In the genomic region with DNA sequence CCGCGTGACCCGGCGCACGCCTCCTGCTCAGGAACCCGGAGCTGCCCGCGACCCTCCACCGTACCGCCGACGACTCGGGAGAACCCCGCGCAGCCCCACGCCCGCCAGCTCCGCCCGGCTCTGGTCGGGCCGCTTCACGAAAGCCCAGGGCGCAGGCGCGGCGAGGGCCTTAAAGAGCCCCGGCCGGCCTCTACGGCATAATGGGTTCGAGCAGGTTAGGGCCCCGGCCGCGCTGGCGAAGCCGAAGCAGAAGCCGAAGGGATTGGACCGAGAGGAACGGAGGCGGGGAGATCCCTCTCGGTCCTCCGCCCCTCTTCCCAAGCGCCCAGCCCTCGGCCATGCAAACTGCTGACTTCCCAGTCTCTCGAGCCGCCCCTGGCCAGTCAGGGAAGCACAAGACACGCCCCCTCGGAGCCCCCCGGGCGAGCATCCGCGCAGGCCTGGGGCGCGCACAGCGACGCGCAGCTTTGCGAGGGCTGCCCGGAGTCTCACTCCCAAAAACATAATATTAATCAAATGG, we compare ENCODE assay signal across 8 mouse cellular contexts. TPM values are rescaled to one million over a fixed set of nuclear protein-coding genes. Genes with fewer than 3 reads are reported as not detected.
DNase-seq lines count a peak whose midpoint lies in the region; ATAC-seq and TF ChIP-seq lines count a peak whose summit lies in the region.

No protein-coding gene starts in this region.

- peak overlapping the region; percentile 88 for H3K27ac ChIP-seq in bone marrow macrophage, adult 2 months (ENCODE audit: insufficient read depth, low read depth, low read length)
- peak overlapping the region; percentile 92 for H3K27ac ChIP-seq in embryonic facial prominence, embryonic 15.5 days (replicated peaks)
- H3K27ac ChIP-seq in limb, embryonic 13.5 days, result peak overlapping the region; percentile 96
- H3K27ac ChIP-seq in midbrain, embryonic 15.5 days, result peak overlapping the region; percentile 92
- H3K27ac ChIP-seq in spleen, adult 2 months (ENCODE audit: insufficient read depth, low read length), result peak overlapping the region; percentile 79

- H3K9me3 ChIP-seq in embryonic facial prominence, embryonic 15.5 days (replicated peaks), result no peaks in the 10 kb centered on the region
- H3K9me3 ChIP-seq in limb, embryonic 13.5 days, result no peaks in the 10 kb centered on the region
- no peaks in the 10 kb centered on the region for H3K9me3 ChIP-seq in midbrain, embryonic 15.5 days

- H3K4me3 ChIP-seq in bone marrow macrophage, adult 2 months (ENCODE audit: insufficient read depth, low read length), result peak overlapping the region; percentile 82
- peak overlapping the region; percentile 82 for H3K4me3 ChIP-seq in embryonic facial prominence, embryonic 15.5 days (replicated peaks)
- H3K4me3 ChIP-seq in limb, embryonic 13.5 days, result peak overlapping the region; percentile 81
- peak overlapping the region; percentile 76 for H3K4me3 ChIP-seq in midbrain, embryonic 15.5 days
- H3K4me3 ChIP-seq in spleen, adult 2 months (ENCODE audit: extremely low read depth, insufficient read depth, insufficient read length), result peak overlapping the region; percentile 83

- H3K4me1 ChIP-seq in bone marrow macrophage, adult 2 months (ENCODE audit: control insufficient read depth, insufficient read depth, low read length), result peaks cover 40% of the 10 kb centered on the region
- H3K4me1 ChIP-seq in embryonic facial prominence, embryonic 15.5 days, result peaks cover 7% of the 10 kb centered on the region
- peaks cover 17% of the 10 kb centered on the region for H3K4me1 ChIP-seq in limb, embryonic 13.5 days
- H3K4me1 ChIP-seq in midbrain, embryonic 15.5 days, result peaks cover 15% of the 10 kb centered on the region
- peaks cover 7% of the 10 kb centered on the region for H3K4me1 ChIP-seq in spleen, adult 2 months (ENCODE audit: control insufficient read depth, insufficient read depth, insufficient read length)

- peak; percentile 69 to 77 for DNase-seq in B cell, adult 2 months
- peak; percentile 93 to 95 for DNase-seq in heart, adult 9 months (ENCODE audit: low spot score in 2 of 2)
- peak; percentile 97 for DNase-seq in kidney, adult 9 months
- DNase-seq in spleen, adult 2 months (ENCODE audit: low read depth in 1 of 2, low spot score in 2 of 2), result peak; percentile 14 to 74

- TF ChIP-seq POLR2A in bone marrow macrophage, adult 2 months (IDR thresholded peaks at IDR 0.05; ENCODE audit: borderline replicate concordance, low read depth, low read length), result 0 out of 2 replicates have a peak, but pooled peaks have one; percentile 48
- no peak for TF ChIP-seq POLR2A in spleen, adult 2 months (IDR thresholded peaks at IDR 0.05; ENCODE audit: low read depth, low read length)

- TF ChIP-seq CTCF in bone marrow macrophage, adult 2 months (IDR thresholded peaks at IDR 0.05; ENCODE audit: low read depth, low read length), result no peak
- no peak for TF ChIP-seq CTCF in spleen, adult 2 months (IDR thresholded peaks at IDR 0.05; ENCODE audit: extremely low read depth, insufficient read depth, insufficient read length, insufficient replicate concordance)

- H3K36me3 ChIP-seq in embryonic facial prominence, embryonic 15.5 days, result no peaks in the 10 kb centered on the region
- H3K36me3 ChIP-seq in limb, embryonic 13.5 days, result no peaks in the 10 kb centered on the region
- no peaks in the 10 kb centered on the region for H3K36me3 ChIP-seq in midbrain, embryonic 15.5 days (replicated peaks)
- H3K36me3 ChIP-seq in spleen, adult 2 months (ENCODE audit: control insufficient read depth, insufficient read depth, low read length), result no peaks in the 10 kb centered on the region

- H3K4me2 ChIP-seq in embryonic facial prominence, embryonic 15.5 days (replicated peaks), result peak overlapping the region; percentile 53
- H3K4me2 ChIP-seq in limb, embryonic 13.5 days (replicated peaks), result peak overlapping the region; percentile 66
- peak overlapping the region; percentile 74 for H3K4me2 ChIP-seq in midbrain, embryonic 15.5 days

- peak; percentile 97 for ATAC-seq in embryonic facial prominence, embryonic 15.5 days (ENCODE audit: insufficient number of reproducible peaks, low FRiP score, low TSS enrichment, low read depth)
- ATAC-seq in limb, embryonic 13.5 days (ENCODE audit: low FRiP score, low read depth), result peak; percentile 99
- ATAC-seq in midbrain, embryonic 15.5 days (replicated peaks), result peak; percentile 99

- WGBS in embryonic facial prominence, embryonic 15.5 days, result 3% methylated on average over 56 of the region's 58 CpGs
- under 1% methylated on average over 58 of the region's 58 CpGs for WGBS in limb, embryonic 13.5 days
- WGBS in midbrain, embryonic 15.5 days, result 0% methylated on average over 57 of the region's 58 CpGs
- under 1% methylated on average over 58 of the region's 58 CpGs for WGBS in spleen, adult 2 months

- no peaks in the 10 kb centered on the region for H3K27me3 ChIP-seq in embryonic facial prominence, embryonic 15.5 days
- no peaks in the 10 kb centered on the region for H3K27me3 ChIP-seq in limb, embryonic 13.5 days
- H3K27me3 ChIP-seq in midbrain, embryonic 15.5 days (replicated peaks), result 0 out of 2 replicates have a peak, but pooled peaks cover 3% of the 10 kb centered on the region
- H3K27me3 ChIP-seq in spleen, adult 2 months (ENCODE audit: control insufficient read depth, insufficient read depth, low read length), result 0 out of 2 replicates have a peak, but pooled peaks cover 3% of the 10 kb centered on the region

- H3K9ac ChIP-seq in embryonic facial prominence, embryonic 15.5 days, result peak overlapping the region; percentile 80
- peak overlapping the region; percentile 93 for H3K9ac ChIP-seq in limb, embryonic 13.5 days
- H3K9ac ChIP-seq in midbrain, embryonic 15.5 days, result peak overlapping the region; percentile 71

RNA-seq across cellular contexts. Expression of a gene that starts 5.9 kb away (rescaled TPM):
- 30.7 and 34.6 TPM in 2 replicates for polyA plus RNA-seq in bone marrow macrophage, adult 2 months (2012; ENCODE audit: insufficient read depth, insufficient read length, missing spikeins)
- 64.0 and 65.1 TPM in 2 replicates for polyA plus RNA-seq in embryonic facial prominence, embryonic 15.5 days (2015; fragmentation: Nextera tagmentation; extraction: Ambion mirVana)
- polyA plus RNA-seq in limb, embryonic 13.5 days (2015; fragmentation: Nextera tagmentation; extraction: Ambion mirVana), result 86.8 and 88.5 TPM in 2 replicates
- 47.3 and 48.5 TPM in 2 replicates for polyA plus RNA-seq in midbrain, embryonic 15.5 days (2015; fragmentation: Nextera tagmentation; extraction: Ambion mirVana)
- 6.2 and 6.6 TPM in 2 replicates for polyA plus RNA-seq in spleen, adult 2 months (2012; rRNA removed)

RNA-seq across cellular contexts. Expression of a gene that starts 31.3 kb away (rescaled TPM):
- polyA plus RNA-seq in bone marrow macrophage, adult 2 months (2012; ENCODE audit: insufficient read depth, insufficient read length, missing spikeins), result 54.3 and 57.8 TPM in 2 replicates
- 63.4 and 65.9 TPM in 2 replicates for polyA plus RNA-seq in embryonic facial prominence, embryonic 15.5 days (2015; fragmentation: Nextera tagmentation; extraction: Ambion mirVana)
- 75.5 and 79.7 TPM in 2 replicates for polyA plus RNA-seq in limb, embryonic 13.5 days (2015; fragmentation: Nextera tagmentation; extraction: Ambion mirVana)
- 63.8 and 64.8 TPM in 2 replicates for polyA plus RNA-seq in midbrain, embryonic 15.5 days (2015; fragmentation: Nextera tagmentation; extraction: Ambion mirVana)
- 24.1 and 29.9 TPM in 2 replicates for polyA plus RNA-seq in spleen, adult 2 months (2012; rRNA removed)

RNA-seq across cellular contexts. Expression of a gene that starts 39.1 kb away (rescaled TPM):
- not detected in 2 replicates for polyA plus RNA-seq in bone marrow macrophage, adult 2 months (2012; ENCODE audit: insufficient read depth, insufficient read length, missing spikeins)
- polyA plus RNA-seq in embryonic facial prominence, embryonic 15.5 days (2015; fragmentation: Nextera tagmentation; extraction: Ambion mirVana), result 0.21 and 0.38 TPM in 2 replicates
- 0.14 and 0.17 TPM in 2 replicates for polyA plus RNA-seq in limb, embryonic 13.5 days (2015; fragmentation: Nextera tagmentation; extraction: Ambion mirVana)
- 0.13 and 0.22 TPM in 2 replicates for polyA plus RNA-seq in midbrain, embryonic 15.5 days (2015; fragmentation: Nextera tagmentation; extraction: Ambion mirVana)
- polyA plus RNA-seq in spleen, adult 2 months (2012; rRNA removed), result not detected in 2 replicates

Comparison
In these comparisons a context has a peak if more than half of its experiments do, and no peak if none do; other contexts are left out.
1. Peak in every context shown above with its lines: DNase-seq, ATAC-seq, H3K4me3 ChIP-seq and H3K27ac ChIP-seq.
2. DNase-seq: peak in every context shown above with its lines; median percentile 97 in kidney, adult 9 months; 94 in heart, adult 9 months; 73 in B cell, adult 2 months; 44 in spleen, adult 2 months.